Mouse (Mus musculus) midbrain, postnatal 0 days (tissue): ENCODE measurements around the gene Nsun5. TPM values are rescaled to one million over a fixed set of nuclear protein-coding genes. Genes with fewer than 3 reads are reported as not detected.

Experiments used
- ATAC-seq: fragments of 200-750 bp; cut with Nextera tagmentation; 2 replicates; pipeline ENCODE4 v1.8.0; 2017; ENCODE audit warnings: moderate number of reproducible peaks, mild to moderate bottlenecking, moderate TSS enrichment, moderate library complexity; ENCODE audit not compliant: low FRiP score
- DNase-seq: peaks from one replicate; pipeline ENCODE4 v3.0.0-alpha.2; 2015; ENCODE audit warnings: low spot score
- H3K27ac ChIP-seq: fragments of 300-500 bp; sonication (generic); 2 replicates; pipeline ENCODE4 v1.5.1; 2014; ENCODE audit warnings: low read depth, mild to moderate bottlenecking, low read length, mixed read lengths
- H3K27me3 ChIP-seq: fragments of 300-500 bp; sonication (generic); 2 replicates; pipeline ENCODE4 v1.6.1; 2014; ENCODE audit warnings: low read length, control low read depth, mixed read lengths; ENCODE audit not compliant: insufficient read depth
- H3K36me3 ChIP-seq: fragments of 300-500 bp; sonication (generic); 2 replicates; pipeline ENCODE4 v1.6.1; 2014; ENCODE audit warnings: low read length, control low read depth, mixed read lengths; ENCODE audit not compliant: insufficient read depth
- H3K4me1 ChIP-seq: fragments of 300-500 bp; sonication (generic); 2 replicates; pipeline ENCODE4 v1.6.1; 2014; ENCODE audit warnings: mild to moderate bottlenecking, control low read depth, antibody characterized with exemption, low read length, mixed read lengths; ENCODE audit not compliant: insufficient read depth
- H3K4me2 ChIP-seq: fragments of 300-500 bp; sonication (generic); 2 replicates; pipeline ENCODE4 v1.6.1; 2014; ENCODE audit warnings: low read depth, mild to moderate bottlenecking, low read length, mixed read lengths; ENCODE audit not compliant: poor library complexity, severe bottlenecking
- H3K4me3 ChIP-seq: fragments of 300-500 bp; sonication (generic); 2 replicates; pipeline ENCODE4 v1.5.1; 2014; ENCODE audit warnings: low read depth, mild to moderate bottlenecking, low read length, moderate library complexity
- H3K9ac ChIP-seq: fragments of 300-500 bp; sonication (generic); replicated peaks from 2 replicates; pipeline ENCODE4 v1.6.1; 2014; ENCODE audit warnings: mild to moderate bottlenecking, low read length, moderate library complexity, mixed read lengths; ENCODE audit not compliant: poor library complexity, severe bottlenecking
- H3K9me3 ChIP-seq: fragments of 300-500 bp; sonication (generic); 2 replicates; pipeline ENCODE4 v1.6.1; 2016; ENCODE audit warnings: low read length, control low read depth
- CTCF ChIP-seq: IDR thresholded peaks from 2 replicates; pipeline ENCODE4 v1.5.1; 2016; ENCODE audit warnings: antibody characterized with exemption, mild to moderate bottlenecking
- WGBS: fragments of 180-500 bp; shearing (Covaris S2); extraction: QIAGEN DNeasy Blood & Tissue Kit; methylation state at CpG from one replicate; pipeline ENCODE4 v1.1.7; 2014; 5-methylcytosine and 5-hydroxymethylcytosine counted together
- polyA plus RNA-seq: library from polyadenylated mRNA; unstranded; fragments of >200 nt; fragmentation: Nextera tagmentation; extraction: Ambion mirVana; gene quantifications from 2 replicates; pipeline ENCODE4 v1.2.1, GENCODE M21; 2015
- total RNA-seq: library from RNA; depleted of rRNA; stranded (reverse); fragments of >200 nt; gene quantifications from 2 replicates; pipeline ENCODE4 v1.2.3, GENCODE M21; 2014

Nsun5 gene
- total and polyA plus RNA-seq, 2 experiments from 2014 or later, result 16.8 to 24.8 TPM

GRCm38 (mm10) chr5:135337575-135337974 lies 32.2 kb upstream of the Nsun5 start:
- no peaks in the 10 kb centered on the region for H3K27me3 ChIP-seq
- TF ChIP-seq CTCF, result peak; percentile 64
- no peaks in the 10 kb centered on the region for H3K9me3 ChIP-seq
- no peak for ATAC-seq
- no peak overlapping the region for H3K4me3 ChIP-seq
- DNase-seq, result peak; percentile 8
- no peak overlapping the region for H3K4me2 ChIP-seq
- H3K27ac ChIP-seq, result no peak overlapping the region
- 59% methylated on average over 3 of the region's 3 CpGs for WGBS
- no peaks in the 10 kb centered on the region for H3K4me1 ChIP-seq
- H3K9ac ChIP-seq, result no peak overlapping the region
- H3K36me3 ChIP-seq, result no peaks in the 10 kb centered on the region

DNA sequence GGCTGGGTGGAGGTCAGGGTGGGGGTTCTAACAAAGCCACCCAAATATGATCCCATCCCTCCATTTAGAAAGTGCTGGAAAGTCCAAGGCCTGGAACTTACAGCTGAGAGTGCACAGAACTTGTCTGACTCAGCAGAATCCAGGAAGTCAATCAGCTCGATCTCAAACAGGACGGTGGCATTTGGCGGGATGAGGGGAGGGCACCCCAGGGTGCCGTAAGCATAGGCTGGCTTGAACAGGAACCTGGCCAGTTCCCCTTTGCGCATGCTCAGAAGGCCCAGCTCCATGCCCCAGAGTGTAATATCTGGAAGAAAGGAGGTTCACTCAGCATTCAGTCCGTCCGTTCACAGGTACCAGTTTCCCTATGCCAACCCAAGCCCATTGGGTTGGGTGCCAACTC lies 23.8 kb upstream of the Nsun5 start:
- DNase-seq, result no peak
- no peaks in the 10 kb centered on the region for H3K4me1 ChIP-seq
- no peak overlapping the region for H3K27ac ChIP-seq
- TF ChIP-seq CTCF, result no peak
- no peak overlapping the region for H3K4me2 ChIP-seq
- no peaks in the 10 kb centered on the region for H3K36me3 ChIP-seq
- no peak for ATAC-seq
- H3K9me3 ChIP-seq, result no peaks in the 10 kb centered on the region; the same call in 1 of the 2 replicates
- no peaks in the 10 kb centered on the region for H3K27me3 ChIP-seq
- no peak overlapping the region for H3K4me3 ChIP-seq
- H3K9ac ChIP-seq, result no peak overlapping the region
- 77% methylated on average over 7 of the region's 7 CpGs for WGBS

- no peak for DNase-seq
- Histone ChIP-seq H3K9me3 (no peaks in the 10 kb centered on the region; the same call in 1 of the 2 replicates), H3K36me3 (no peaks in the 10 kb centered on the region), H3K4me2 (no peak overlapping the region), H3K4me3 (no peak overlapping the region), H3K27me3 (no peaks in the 10 kb centered on the region), H3K4me1 (no peaks in the 10 kb centered on the region), H3K9ac (no peak overlapping the region), H3K27ac (no peak overlapping the region)
- TF ChIP-seq CTCF, result peak; percentile 50
- ATAC-seq, result no peak
- WGBS, result 24% methylated on average over 1 of the region's 1 CpGs
Observed at GRCm38 (mm10) chr5:135346430-135346829, 23.3 kb upstream of the Nsun5 start.

DNA sequence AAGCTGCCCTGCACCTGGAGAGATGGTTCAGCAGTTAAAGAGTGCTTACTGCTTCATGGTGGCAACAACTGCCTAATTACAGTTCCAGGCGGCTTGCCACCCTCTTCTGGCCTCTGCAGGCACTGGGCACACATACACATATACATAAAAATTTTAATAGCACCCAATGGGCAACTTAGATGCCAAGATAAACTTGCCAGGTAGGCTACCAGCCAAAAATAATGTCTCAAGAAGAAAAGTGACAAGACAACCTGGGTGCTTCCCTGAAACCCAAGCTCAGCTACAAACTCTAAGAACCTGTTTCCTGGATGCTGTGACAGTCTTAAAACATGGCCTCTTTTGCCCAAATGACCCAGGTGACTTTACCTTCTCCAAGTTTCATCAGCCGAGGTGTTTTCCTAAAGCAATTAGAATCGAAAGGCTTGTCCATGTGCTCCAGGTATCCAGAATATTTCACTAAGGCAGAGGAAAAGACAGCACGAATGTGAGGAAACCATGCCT lies 22.2 kb upstream of the Nsun5 start:
- Histone ChIP-seq H3K36me3 (no peaks in the 10 kb centered on the region), H3K9ac (no peak overlapping the region), H3K27me3 (no peaks in the 10 kb centered on the region), H3K4me3 (no peak overlapping the region), H3K9me3 (no peaks in the 10 kb centered on the region; the same call in 1 of the 2 replicates), H3K4me2 (no peak overlapping the region), H3K27ac (no peak overlapping the region), H3K4me1 (no peaks in the 10 kb centered on the region)
- ATAC-seq (no peak), DNase-seq (no peak)
- no peak for TF ChIP-seq CTCF
- 69% methylated on average over 4 of the region's 4 CpGs for WGBS

- no peak for TF ChIP-seq CTCF
- DNase-seq (no peak), ATAC-seq (no peak)
- H3K27ac ChIP-seq, result no peak within 1 kb of the TSS
- H3K9ac ChIP-seq, result no peak within 1 kb of the TSS
- H3K9me3 ChIP-seq, result no peaks in the 10 kb centered on the region; the same call in 1 of the 2 replicates
- 88% methylated on average over 35 of the region's 35 CpGs for WGBS
- no peak within 1 kb of the TSS for H3K4me2 ChIP-seq
- H3K4me3 ChIP-seq, result no peak within 1 kb of the TSS
- H3K4me1 ChIP-seq, result no peaks in the 10 kb centered on the region
- peaks cover 9% of the 10 kb centered on the region; the same call in 1 of the 2 replicates for H3K27me3 ChIP-seq
- no peaks in the 10 kb centered on the region for H3K36me3 ChIP-seq
Observed at GRCm38 (mm10) chr5:135349862-135350261, 19.9 kb upstream of the Nsun5 start, which contains the start of gene Fkbp6. Gene Fkbp6, minus strand, starts transcription at chr5:135350044.

GRCm38 (mm10) chr5:135351606-135352005 lies 18.1 kb upstream of the Nsun5 start:
- H3K27me3 ChIP-seq, result peaks cover 9% of the 10 kb centered on the region; the same call in 1 of the 2 replicates
- ATAC-seq (no peak), DNase-seq (no peak)
- no peaks in the 10 kb centered on the region for H3K4me1 ChIP-seq
- no peaks in the 10 kb centered on the region for H3K36me3 ChIP-seq
- no peak overlapping the region for H3K27ac ChIP-seq
- H3K4me3 ChIP-seq, result no peak overlapping the region
- no peak for TF ChIP-seq CTCF
- H3K9ac ChIP-seq, result no peak overlapping the region
- H3K4me2 ChIP-seq, result no peak overlapping the region
- no peaks in the 10 kb centered on the region; the same call in 1 of the 2 replicates for H3K9me3 ChIP-seq
- WGBS, result 90% methylated on average over 13 of the region's 13 CpGs
